Mouse (Mus musculus): Measurements from ENCODE around the gene Abcg4.
"Not testable (repeated sequence)": the region's sequence is repeated elsewhere in the genome, so short reads cannot be mapped to it uniquely, and the experiment has no call there.

The Abcg4 gene

DNA sequence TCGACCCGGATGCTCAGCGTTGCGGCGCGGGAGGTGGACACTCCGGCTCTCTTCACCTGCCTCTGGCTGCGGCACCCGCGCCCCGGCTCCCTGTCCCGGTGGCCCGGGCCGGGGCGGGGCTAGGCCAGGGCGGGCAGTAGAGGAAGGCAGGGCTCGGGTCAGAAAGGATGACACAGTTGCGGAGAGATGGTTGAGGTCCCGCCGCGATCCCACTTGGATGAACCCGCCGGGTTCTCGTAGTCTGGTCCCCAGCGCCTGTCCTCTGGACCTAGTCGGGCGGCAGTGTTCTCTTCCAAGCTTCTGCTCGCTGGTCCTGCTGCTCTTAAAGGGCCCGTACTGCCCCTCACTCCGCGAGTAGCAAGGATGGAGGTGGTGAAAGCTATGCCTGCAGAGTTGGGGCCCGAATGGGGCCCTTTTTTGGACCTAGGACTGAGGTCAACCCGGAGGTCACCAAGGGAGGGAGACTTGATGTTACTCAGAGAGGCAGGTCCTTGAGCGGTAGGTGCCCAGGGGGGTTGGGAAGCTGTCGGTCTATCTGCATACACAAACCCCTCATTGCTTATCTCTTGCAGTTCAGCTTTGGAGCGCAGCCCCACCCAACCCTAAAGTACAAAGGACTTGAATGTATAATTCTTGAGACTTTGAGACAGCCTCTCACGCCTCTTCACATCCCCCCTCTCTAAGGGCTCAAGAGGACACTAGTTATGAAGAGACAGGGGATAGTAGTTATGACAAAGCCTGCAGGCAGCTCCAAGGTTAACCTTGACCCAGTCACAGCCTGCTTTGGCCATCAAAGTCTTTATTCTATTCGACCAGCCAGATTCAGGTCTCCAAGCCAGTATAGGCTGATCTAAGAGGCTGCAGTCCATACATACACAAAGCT lies at the start of gene Abcg4:
Gene Abcg4 (minus strand): TSS at position 540 of the 883 bp plus-strand sequence.
- in situ Hi-C loops (cut with MboI; ENCODE audit: low pct_unique_long_range_greater_than_20kb in 1 of 2, low sequenced_read_pairs in 2 of 2, unreplicated experiment in 1 of 2): no loop called here

DNA sequence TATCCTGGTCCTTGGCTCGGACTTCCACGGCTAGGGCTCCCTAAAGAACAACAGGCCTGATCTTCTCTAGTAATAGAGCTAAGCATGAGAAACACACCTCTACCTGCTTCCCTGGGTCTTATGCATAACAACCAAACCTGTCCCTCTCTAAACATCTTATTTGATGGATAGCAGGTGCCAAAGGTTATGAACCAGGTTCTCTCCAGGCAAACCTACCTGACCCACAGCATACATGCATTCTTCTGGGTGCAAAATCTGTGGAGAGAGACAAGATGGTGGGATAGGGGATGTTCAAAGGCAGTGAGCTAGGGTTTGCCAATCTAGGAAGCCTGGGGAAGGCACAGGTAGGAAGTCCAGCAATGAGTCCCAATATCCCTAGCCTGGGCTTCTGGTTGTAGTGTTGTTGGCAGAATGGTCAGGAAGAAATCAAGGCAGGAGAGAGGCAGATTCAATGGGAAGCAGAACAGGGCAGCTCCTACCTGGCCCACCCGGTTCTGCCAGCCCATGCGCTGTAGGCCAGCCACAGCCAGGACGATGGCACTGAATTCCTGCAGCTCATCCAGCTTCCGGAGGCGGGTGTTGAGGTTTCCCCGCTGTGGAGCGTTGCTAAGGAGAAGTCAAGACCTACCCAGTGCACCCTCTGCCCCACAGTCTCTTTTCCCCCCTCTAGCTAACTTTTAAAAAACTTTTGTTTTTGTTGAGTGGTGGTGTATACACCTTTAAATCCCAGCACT lies 49.2 kb upstream of the Abcg4 start:
- in situ Hi-C loops (cut with MboI; ENCODE audit: low pct_unique_long_range_greater_than_20kb in 1 of 2, low sequenced_read_pairs in 2 of 2, unreplicated experiment in 1 of 2): no loop called here

DNA sequence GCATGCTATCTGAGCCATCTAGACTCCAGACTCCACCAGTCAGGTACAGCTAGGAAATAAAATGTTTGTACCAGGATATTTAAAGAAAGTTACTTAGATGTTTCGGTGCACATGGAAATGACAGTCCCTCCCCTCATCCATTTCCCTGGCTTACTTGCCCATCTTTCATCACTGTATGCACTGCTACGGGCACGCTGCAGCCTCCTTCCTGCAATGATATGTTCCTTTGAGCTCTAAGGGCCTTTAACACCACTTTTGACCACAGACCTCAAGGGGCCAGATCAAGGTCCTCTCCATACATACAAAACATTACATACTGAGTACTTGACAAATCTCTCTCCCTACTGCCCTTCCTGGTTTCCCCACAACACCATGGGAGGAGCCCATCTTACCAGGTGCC lies 48.5 kb upstream of the Abcg4 start:
- in situ Hi-C loops (cut with MboI; ENCODE audit: low pct_unique_long_range_greater_than_20kb in 1 of 2, low sequenced_read_pairs in 2 of 2, unreplicated experiment in 1 of 2): no loop called here

DNA sequence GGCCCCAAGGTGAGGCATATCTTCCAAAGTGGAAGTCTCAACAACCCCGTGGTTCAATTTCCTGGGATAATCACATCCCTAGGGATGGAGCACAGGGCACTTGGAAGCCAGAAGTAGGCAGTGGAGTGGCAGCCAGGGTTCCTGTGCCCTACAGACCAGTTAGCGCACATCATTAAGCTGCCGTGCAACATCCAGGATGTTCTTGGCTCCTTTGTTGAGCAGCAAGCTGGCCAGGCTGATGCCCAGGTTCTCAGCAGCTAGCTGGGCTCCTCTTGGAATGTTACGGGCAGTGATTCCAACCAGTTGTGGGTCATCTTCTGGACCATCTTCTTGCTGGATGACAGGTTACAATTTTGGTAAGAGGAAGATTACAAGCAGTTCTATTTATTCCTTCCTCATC lies 48.1 kb upstream of the Abcg4 start:
- in situ Hi-C loops (cut with MboI; ENCODE audit: low pct_unique_long_range_greater_than_20kb in 1 of 2, low sequenced_read_pairs in 2 of 2, unreplicated experiment in 1 of 2): not testable (repeated sequence)

DNA sequence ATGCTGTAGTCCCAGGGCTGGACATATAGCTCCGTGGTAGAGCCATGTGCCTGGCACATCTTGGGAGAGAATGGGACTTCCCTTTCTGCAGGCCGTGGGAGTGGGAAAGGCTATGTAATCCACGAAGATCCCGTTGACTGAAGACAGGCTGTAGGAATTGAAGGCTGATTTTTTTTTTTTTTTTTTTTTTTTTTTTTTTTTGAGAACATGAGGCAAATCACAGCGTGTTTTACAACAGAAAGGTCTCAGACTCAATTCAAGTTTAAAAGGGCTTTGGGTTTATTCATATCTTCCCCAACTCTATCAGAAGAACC lies 47.6 kb upstream of the Abcg4 start:
- in situ Hi-C loops (cut with MboI; ENCODE audit: low pct_unique_long_range_greater_than_20kb in 1 of 2, low sequenced_read_pairs in 2 of 2, unreplicated experiment in 1 of 2): no loop called here

DNA sequence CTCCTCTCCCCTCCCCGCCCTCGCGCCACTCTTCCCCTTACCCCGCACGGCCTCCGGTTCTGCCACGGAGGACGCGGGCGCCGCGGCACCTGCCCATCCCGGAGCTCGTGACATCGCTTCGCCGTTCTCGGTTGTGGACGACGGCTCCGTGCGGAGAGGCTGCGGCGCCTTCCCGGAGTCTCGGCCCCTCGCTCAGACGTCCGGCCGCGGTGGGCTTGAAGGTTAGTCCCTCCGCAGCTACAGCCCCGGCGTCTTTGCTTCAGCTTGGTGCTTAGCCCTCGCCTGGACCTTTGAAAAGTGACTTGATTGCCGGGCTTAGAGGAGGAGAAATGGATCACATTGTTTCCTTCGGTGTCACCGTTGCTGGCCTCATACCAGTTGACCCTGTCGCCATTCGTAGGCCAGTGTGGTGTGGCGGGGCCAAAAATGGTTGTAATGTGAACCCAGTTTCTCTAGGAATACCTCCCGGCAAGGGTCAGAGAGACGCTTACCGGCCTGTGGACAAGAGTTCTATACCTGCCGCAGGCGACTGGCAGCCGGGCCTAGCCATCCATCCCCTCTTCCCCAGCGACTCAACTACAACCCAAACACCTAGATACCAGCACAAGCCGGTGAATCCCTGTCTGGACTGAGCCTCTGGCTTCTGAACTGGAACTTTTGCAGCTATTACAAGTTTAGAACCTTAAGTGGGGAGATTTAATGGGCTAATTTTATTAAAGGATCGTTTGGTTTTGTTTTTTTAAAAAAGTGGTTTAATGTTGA lies 47.1 kb upstream of the Abcg4 start:
- in situ Hi-C loops (cut with MboI; ENCODE audit: low pct_unique_long_range_greater_than_20kb in 1 of 2, low sequenced_read_pairs in 2 of 2, unreplicated experiment in 1 of 2): no loop called here

DNA sequence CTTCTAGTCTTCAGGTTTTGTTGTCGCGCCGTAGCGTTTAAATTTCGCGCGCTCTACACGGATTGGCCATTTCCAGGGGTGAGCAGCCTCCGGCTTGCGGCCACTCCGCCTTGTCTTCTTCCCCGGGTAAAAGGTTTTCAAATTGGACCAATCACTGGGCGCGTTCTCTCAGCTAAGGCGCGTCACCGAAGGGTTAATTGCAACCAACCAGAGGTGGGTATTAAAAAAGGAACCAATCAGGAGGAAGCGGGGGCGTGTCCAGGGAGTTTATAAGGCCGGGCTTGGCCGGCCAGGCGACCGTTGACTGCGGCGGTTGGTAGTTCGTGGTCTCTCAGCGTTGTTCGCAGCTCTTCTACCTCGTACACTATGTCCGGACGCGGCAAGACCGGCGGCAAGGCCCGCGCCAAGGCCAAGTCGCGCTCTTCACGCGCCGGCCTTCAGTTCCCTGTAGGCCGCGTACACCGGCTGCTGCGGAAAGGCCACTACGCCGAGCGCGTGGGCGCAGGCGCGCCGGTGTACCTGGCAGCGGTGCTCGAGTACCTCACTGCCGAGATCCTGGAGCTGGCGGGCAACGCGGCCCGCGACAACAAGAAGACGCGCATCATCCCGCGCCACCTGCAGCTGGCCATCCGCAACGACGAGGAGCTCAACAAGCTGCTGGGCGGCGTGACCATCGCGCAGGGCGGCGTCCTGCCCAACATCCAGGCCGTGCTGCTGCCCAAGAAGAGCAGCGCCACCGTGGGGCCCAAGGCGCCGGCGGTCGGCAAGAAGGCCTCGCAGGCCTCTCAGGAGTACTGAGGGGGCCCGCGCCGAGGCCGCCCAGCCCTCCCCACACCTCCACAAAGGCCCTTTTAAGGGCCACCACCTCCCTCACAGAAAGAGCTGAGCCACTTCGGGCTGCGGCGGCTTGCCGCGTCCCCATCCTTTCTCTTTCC lies 46.2 kb upstream of the Abcg4 start, which contains the start of gene H2afx:
Gene H2afx (plus strand): TSS at position 299 of the 935 bp plus-strand sequence.
- in situ Hi-C loops (cut with MboI; ENCODE audit: low pct_unique_long_range_greater_than_20kb in 1 of 2, low sequenced_read_pairs in 2 of 2, unreplicated experiment in 1 of 2): no loop called here

DNA sequence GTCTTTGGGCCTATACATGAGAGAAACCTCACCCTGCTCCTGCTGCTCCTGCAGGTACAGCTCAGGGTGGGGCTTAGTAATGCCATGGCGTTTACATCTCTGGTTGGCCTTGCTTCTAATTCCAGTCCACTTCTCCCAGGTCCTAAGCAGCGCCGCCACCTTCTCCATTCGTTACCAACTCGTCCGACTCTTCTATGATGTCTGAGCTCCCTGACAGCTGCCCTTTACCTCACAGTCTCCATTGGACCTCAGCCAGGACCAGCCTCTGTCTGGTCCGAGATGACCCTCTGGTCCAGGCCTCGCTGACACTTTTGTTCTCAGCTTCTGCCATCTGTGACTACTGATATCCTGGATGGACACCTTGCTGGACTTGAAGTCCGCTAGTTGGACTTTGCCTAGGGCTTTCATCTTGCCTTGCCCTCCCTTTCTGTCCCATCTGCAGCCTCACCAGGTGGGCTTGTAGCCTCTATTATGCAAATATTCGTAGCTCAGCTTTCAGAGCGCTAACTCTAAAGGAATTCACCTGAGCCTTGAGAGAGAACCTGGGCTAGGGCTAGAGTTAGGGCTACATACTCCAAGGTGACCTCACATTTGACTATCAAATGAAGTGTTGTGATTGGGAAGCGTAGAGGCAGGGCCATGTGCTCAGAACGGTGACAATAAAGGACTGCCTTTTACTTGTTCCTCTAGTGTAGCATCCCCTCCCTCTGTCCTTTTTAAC lies 44.7 kb upstream of the Abcg4 start:
- in situ Hi-C loops (cut with MboI; ENCODE audit: low pct_unique_long_range_greater_than_20kb in 1 of 2, low sequenced_read_pairs in 2 of 2, unreplicated experiment in 1 of 2): no loop called here

DNA sequence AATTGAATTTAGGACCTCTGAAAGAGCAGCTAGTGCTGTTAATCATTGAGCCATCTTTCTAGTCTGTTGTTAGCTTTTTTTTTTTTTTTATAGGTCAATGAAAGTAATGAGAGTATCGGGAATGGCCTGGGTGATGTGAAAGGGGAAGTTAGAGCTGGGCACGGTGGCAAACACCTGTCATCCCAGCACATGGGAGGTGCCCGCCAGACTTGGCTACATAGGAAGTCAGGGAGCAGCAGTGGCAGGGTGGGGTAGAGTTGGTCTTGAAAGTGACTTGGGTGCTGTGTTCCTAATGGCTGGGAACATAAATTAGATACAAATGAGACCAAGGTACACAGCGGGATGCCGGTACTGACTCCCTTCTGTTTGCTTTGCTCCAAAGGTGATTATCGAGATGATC lies 42.3 kb upstream of the Abcg4 start:
- in situ Hi-C loops (cut with MboI; ENCODE audit: low pct_unique_long_range_greater_than_20kb in 1 of 2, low sequenced_read_pairs in 2 of 2, unreplicated experiment in 1 of 2): no loop called here

DNA sequence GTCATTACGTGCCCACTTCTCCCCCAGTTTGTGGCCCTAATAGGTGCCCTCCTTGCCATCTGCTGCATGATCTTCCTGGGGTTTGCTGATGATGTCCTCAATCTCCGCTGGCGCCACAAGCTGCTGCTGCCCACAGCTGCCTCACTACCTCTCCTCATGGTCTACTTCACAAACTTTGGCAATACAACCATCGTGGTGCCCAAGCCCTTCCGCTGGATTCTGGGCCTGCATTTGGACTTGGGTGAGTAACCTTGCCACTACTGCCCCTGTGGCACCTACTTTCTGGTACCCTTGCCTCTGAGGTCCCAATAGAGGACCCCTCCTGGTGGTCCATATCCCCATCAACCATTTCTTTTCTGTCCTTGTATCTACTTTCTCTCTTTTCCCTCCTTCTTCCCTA lies 39.5 kb upstream of the Abcg4 start:
- in situ Hi-C loops (cut with MboI; ENCODE audit: low pct_unique_long_range_greater_than_20kb in 1 of 2, low sequenced_read_pairs in 2 of 2, unreplicated experiment in 1 of 2): no loop called here

DNA sequence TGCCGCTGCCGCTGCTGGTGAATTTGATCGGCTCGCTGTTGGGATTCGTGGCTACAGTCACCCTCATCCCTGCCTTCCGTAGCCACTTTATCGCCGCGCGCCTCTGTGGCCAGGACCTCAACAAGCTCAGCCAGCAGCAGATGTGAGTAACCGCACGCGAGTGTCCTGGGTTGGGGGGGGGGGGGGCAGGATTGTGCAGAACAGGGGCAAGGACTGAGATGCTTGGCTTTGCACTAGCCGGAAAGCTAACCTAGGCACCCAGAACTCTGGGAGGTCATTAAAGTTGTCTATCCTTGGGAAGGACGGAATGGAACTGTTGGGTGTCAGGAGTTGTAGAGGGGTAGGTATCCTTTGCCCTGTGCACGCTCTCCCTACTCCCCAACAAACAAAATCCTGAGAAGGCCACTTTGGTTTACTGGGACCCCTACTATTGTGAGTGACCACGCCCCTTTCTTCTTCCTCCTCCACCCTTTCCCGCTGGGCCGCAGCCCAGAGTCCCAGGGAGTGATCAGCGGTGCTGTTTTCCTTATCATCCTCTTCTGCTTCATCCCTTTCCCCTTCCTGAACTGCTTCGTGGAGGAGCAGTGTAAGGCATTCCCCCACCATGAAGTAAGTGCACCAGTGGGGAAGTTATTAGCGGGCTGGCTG lies 38.8 kb upstream of the Abcg4 start:
- in situ Hi-C loops (cut with MboI; ENCODE audit: low pct_unique_long_range_greater_than_20kb in 1 of 2, low sequenced_read_pairs in 2 of 2, unreplicated experiment in 1 of 2): no loop called here

DNA sequence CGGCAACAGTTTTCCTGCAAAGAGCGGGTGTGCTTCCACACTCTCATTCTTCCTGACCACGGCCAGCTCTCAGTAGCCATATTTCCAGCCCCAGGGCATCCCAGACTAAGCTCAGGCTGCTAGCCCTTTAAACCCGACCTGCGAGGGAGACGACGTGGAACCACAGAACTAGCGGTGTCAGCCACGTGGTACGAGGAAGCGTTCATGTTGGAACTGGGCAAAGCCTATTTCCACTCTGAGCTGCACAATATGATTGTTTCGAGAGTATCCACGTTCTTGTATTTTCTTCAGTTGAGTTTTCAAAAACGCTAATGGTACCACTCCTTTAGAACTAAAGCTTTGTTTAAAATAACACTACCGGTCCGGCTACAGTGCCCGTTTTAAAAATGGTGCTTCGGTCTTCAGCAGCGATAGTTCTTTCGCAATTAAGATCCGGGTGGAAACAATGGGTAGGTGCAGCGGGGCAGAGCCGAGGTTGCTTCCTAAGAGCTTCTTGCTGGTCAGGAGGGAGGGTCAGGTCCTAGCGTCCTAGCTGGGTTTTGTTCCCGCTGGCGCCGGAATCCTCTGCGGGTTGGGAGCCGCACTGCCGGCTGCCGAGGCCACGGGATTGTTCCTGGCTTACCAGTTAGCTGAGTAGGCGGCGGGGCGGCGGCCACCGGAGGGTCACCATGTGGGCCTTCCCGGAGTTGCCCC lies 38.1 kb upstream of the Abcg4 start:
- in situ Hi-C loops (cut with MboI; ENCODE audit: low pct_unique_long_range_greater_than_20kb in 1 of 2, low sequenced_read_pairs in 2 of 2, unreplicated experiment in 1 of 2): no loop called here

DNA sequence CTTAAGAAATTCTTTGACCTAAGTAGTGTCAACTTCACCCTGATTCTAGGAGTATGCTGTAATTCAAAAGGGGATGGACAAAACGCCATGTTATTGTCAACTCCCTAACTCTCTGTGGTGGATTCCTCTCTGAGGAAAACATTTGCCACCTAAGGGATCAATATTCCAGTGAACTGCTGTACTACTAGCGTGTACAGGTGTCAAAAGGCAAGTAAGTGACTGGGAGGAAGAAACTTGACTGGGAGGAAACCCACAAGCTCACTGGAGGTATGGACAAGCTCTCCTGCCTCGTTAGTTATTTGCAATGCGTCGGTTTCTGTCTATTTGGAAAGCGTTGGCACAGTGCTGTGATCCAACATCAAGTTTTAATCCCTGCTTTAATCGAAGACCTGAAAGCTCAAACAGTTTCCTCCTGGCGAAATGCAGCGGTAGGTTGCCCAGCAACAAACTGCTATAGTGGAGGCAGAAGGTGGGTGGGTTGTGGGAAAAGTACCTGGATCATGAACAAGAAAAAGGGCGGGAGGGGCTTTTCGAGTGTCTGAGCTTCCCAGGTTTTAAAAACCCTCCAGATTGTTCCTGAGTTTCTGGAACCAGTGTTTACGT lies 37.5 kb upstream of the Abcg4 start, which contains the start of gene Dpagt1:
Gene Dpagt1 (plus strand): TSS at position 252 of the 603 bp plus-strand sequence.
- in situ Hi-C loops (cut with MboI; ENCODE audit: low pct_unique_long_range_greater_than_20kb in 1 of 2, low sequenced_read_pairs in 2 of 2, unreplicated experiment in 1 of 2): no loop called here

DNA sequence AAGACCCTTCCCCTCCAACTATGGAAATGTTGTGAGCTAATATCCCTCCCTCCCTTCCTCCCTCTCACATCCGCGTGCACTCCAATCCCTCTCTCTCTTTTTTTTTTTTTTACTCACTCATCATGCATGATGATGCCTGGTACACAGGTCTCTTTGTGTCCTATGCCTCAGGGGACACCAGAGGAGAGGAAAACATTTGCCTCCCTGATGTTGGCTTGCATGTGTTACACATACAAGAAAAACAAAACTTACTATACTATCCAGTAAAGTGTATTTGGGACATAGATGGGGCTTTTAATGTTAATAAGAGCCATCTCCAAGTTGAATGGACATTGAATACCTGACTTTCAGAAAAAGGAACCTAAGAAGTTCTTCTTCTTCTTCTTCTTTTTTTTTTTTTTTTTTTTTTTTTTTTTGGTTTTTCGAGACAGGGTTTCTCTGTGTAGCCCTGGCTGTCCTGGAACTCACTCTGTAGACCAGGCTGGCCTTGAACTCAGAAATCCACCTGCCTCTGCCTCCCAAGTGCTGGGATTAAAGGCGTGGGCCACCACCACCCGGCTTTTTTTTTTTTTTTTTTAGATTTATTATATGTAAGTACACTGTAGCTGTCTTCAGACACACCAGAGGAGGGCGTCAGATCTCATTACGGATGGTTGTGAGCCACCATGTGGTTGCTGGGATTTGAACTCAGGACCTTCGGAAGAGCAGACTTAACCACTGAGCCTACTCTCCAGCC lies 36.8 kb upstream of the Abcg4 start:
- in situ Hi-C loops (cut with MboI; ENCODE audit: low pct_unique_long_range_greater_than_20kb in 1 of 2, low sequenced_read_pairs in 2 of 2, unreplicated experiment in 1 of 2): not testable (repeated sequence)

DNA sequence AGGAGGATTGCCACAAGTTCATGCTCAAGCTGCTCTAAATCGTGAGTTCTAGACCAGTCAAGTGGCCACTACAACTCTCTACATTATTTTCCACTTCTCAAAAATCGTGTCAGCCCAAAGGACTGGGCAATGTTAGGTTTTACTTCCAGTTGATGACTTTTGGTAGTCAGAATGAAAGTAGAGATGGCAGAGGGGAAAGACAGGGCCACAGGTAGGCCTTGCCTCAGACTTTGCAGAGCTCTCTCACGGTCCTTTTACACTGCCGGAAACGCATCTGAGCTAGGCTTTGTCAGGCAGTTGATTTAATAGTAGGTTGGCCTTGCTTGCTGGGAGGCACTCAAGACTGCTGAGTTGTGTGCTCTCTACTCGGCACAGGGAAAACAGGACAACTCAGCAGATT lies 35.7 kb upstream of the Abcg4 start:
- in situ Hi-C loops (cut with MboI; ENCODE audit: low pct_unique_long_range_greater_than_20kb in 1 of 2, low sequenced_read_pairs in 2 of 2, unreplicated experiment in 1 of 2): no loop called here

DNA sequence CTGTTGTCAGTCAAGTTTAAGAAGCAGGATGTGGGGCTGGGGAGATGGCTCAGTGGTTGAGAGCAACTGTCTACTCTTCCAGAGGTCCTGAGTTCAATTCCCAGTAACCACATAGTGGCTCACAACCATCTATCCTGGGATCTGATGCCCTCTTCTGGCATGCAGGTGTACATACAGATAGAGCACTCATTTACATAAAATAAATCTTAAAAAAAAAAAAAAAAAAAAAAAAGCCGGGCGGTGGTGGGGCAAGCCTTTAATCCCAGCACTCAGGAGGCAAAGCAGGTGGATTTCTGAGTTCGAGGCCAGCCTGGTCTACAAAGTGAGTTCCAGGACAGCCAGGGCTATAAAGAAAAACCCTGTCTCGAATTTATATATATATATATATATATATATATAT lies 35.2 kb upstream of the Abcg4 start:
- in situ Hi-C loops (cut with MboI; ENCODE audit: low pct_unique_long_range_greater_than_20kb in 1 of 2, low sequenced_read_pairs in 2 of 2, unreplicated experiment in 1 of 2): not testable (repeated sequence)

Data from mouse embryonic stem cell (cell line).